Mouse (Mus musculus) embryonic fibroblast, embryonic 13.5 days (primary cell): ENCODE data around the gene Gm20388.

Source experiments
- CTCF ChIP-seq: IDR thresholded peaks from 2 replicates; pipeline ENCODE4 v1.5.1; 2011; ENCODE audit warnings: mild to moderate bottlenecking, control low read depth, low read length, moderate library complexity, borderline replicate concordance; ENCODE audit not compliant: insufficient read depth
- POLR2A ChIP-seq: IDR thresholded peaks from 2 replicates; pipeline ENCODE4 v1.6.1; 2011; ENCODE audit warnings: low read depth, mild to moderate bottlenecking, control low read depth, low read length, moderate library complexity

DNA sequence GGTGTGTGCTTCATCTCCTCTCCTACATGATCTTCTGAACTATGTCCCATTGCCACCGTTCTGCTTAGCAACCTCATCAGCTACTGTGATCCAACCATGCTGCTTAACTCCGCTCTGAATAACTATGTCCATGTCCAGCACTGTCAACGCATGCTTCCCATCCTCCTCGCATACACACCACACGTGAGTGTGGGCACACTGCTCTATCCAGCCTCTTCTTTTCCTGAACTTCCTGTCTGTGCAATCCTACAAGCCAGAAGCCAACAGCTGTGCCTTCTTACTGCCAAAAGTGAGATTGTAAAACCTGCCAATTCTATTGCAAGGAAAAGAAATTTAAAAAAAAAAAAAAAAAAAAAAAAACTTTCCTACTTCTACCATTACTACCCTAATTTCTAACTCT is 3071.0 kb downstream of the Gm20388 start:
- TF ChIP-seq POLR2A (no peak), CTCF (no peak)
